Mouse (Mus musculus) midbrain, postnatal 0 days (tissue): Measurements from ENCODE around the gene Nampt. TPM values are rescaled to one million over a fixed set of nuclear protein-coding genes. Genes with fewer than 3 reads are reported as not detected.
"Not testable (repeated sequence)": the region's sequence is repeated elsewhere in the genome, so short reads cannot be mapped to it uniquely, and the experiment has no call there.

Experiments used
- ATAC-seq: fragments of 200-750 bp; cut with Nextera tagmentation; 2 replicates; pipeline ENCODE4 v1.8.0; 2017; ENCODE audit warnings: moderate number of reproducible peaks, mild to moderate bottlenecking, moderate TSS enrichment, moderate library complexity; ENCODE audit not compliant: low FRiP score
- DNase-seq: peaks from one replicate; pipeline ENCODE4 v3.0.0-alpha.2; 2015; ENCODE audit warnings: low spot score
- H3K27ac ChIP-seq: fragments of 300-500 bp; sonication (generic); 2 replicates; pipeline ENCODE4 v1.5.1; 2014; ENCODE audit warnings: low read depth, mild to moderate bottlenecking, low read length, mixed read lengths
- H3K27me3 ChIP-seq: fragments of 300-500 bp; sonication (generic); 2 replicates; pipeline ENCODE4 v1.6.1; 2014; ENCODE audit warnings: low read length, control low read depth, mixed read lengths; ENCODE audit not compliant: insufficient read depth
- H3K36me3 ChIP-seq: fragments of 300-500 bp; sonication (generic); 2 replicates; pipeline ENCODE4 v1.6.1; 2014; ENCODE audit warnings: low read length, control low read depth, mixed read lengths; ENCODE audit not compliant: insufficient read depth
- H3K4me1 ChIP-seq: fragments of 300-500 bp; sonication (generic); 2 replicates; pipeline ENCODE4 v1.6.1; 2014; ENCODE audit warnings: mild to moderate bottlenecking, control low read depth, antibody characterized with exemption, low read length, mixed read lengths; ENCODE audit not compliant: insufficient read depth
- H3K4me2 ChIP-seq: fragments of 300-500 bp; sonication (generic); 2 replicates; pipeline ENCODE4 v1.6.1; 2014; ENCODE audit warnings: low read depth, mild to moderate bottlenecking, low read length, mixed read lengths; ENCODE audit not compliant: poor library complexity, severe bottlenecking
- H3K4me3 ChIP-seq: fragments of 300-500 bp; sonication (generic); 2 replicates; pipeline ENCODE4 v1.5.1; 2014; ENCODE audit warnings: low read depth, mild to moderate bottlenecking, low read length, moderate library complexity
- H3K9ac ChIP-seq: fragments of 300-500 bp; sonication (generic); replicated peaks from 2 replicates; pipeline ENCODE4 v1.6.1; 2014; ENCODE audit warnings: mild to moderate bottlenecking, low read length, moderate library complexity, mixed read lengths; ENCODE audit not compliant: poor library complexity, severe bottlenecking
- H3K9me3 ChIP-seq: fragments of 300-500 bp; sonication (generic); 2 replicates; pipeline ENCODE4 v1.6.1; 2016; ENCODE audit warnings: low read length, control low read depth
- CTCF ChIP-seq: IDR thresholded peaks from 2 replicates; pipeline ENCODE4 v1.5.1; 2016; ENCODE audit warnings: antibody characterized with exemption, mild to moderate bottlenecking
- WGBS: fragments of 180-500 bp; shearing (Covaris S2); extraction: QIAGEN DNeasy Blood & Tissue Kit; methylation state at CpG from one replicate; pipeline ENCODE4 v1.1.7; 2014; 5-methylcytosine and 5-hydroxymethylcytosine counted together
- polyA plus RNA-seq: library from polyadenylated mRNA; unstranded; fragments of >200 nt; fragmentation: Nextera tagmentation; extraction: Ambion mirVana; gene quantifications from 2 replicates; pipeline ENCODE4 v1.2.1, GENCODE M21; 2015
- total RNA-seq: library from RNA; depleted of rRNA; stranded (reverse); fragments of >200 nt; gene quantifications from 2 replicates; pipeline ENCODE4 v1.2.3, GENCODE M21; 2014

Nampt gene
- total and polyA plus RNA-seq, 2 experiments from 2014 or later = 24.1 to 41.9 TPM

- ATAC-seq (no peak), DNase-seq (no peak)
- Histone ChIP-seq H3K4me3 (no peak overlapping the region), H3K36me3 (no peaks in the 10 kb centered on the region), H3K27ac (no peak overlapping the region), H3K9me3 (no peaks in the 10 kb centered on the region), H3K9ac (no peak overlapping the region), H3K4me2 (no peak overlapping the region), H3K4me1 (no peaks in the 10 kb centered on the region), H3K27me3 (no peaks in the 10 kb centered on the region)
- WGBS = 86% methylated on average over 3 of the region's 3 CpGs
- TF ChIP-seq CTCF = no peak
Observed at GRCm38 (mm10) chr12:32888226-32888625, 68.9 kb downstream of the Nampt start.

GRCm38 (mm10) chr12:32889846-32890245 is 70.5 kb downstream of the Nampt start:
- H3K9me3 ChIP-seq = no peaks in the 10 kb centered on the region
- H3K27me3 ChIP-seq = no peaks in the 10 kb centered on the region
- no peak overlapping the region for H3K27ac ChIP-seq
- H3K9ac ChIP-seq = no peak overlapping the region
- H3K4me2 ChIP-seq = no peak overlapping the region
- no peaks in the 10 kb centered on the region for H3K36me3 ChIP-seq
- no peak for DNase-seq
- ATAC-seq = no peak
- H3K4me3 ChIP-seq = no peak overlapping the region
- no peak for TF ChIP-seq CTCF
- 76% methylated on average over 5 of the region's 5 CpGs for WGBS
- H3K4me1 ChIP-seq = no peaks in the 10 kb centered on the region

- no peak overlapping the region for H3K4me3 ChIP-seq
- no peak for TF ChIP-seq CTCF
- no peaks in the 10 kb centered on the region for H3K9me3 ChIP-seq
- no peaks in the 10 kb centered on the region for H3K36me3 ChIP-seq
- H3K27me3 ChIP-seq = no peaks in the 10 kb centered on the region
- 84% methylated on average over 4 of the region's 4 CpGs for whole genome bisulfite sequencing
- H3K9ac ChIP-seq = no peak overlapping the region
- H3K4me1 ChIP-seq = no peaks in the 10 kb centered on the region
- DNase-seq (no peak), ATAC-seq (no peak)
- H3K4me2 ChIP-seq = no peak overlapping the region
- no peak overlapping the region for H3K27ac ChIP-seq
Observed at GRCm38 (mm10) chr12:32890455-32890854, 71.1 kb downstream of the Nampt start.

DNA sequence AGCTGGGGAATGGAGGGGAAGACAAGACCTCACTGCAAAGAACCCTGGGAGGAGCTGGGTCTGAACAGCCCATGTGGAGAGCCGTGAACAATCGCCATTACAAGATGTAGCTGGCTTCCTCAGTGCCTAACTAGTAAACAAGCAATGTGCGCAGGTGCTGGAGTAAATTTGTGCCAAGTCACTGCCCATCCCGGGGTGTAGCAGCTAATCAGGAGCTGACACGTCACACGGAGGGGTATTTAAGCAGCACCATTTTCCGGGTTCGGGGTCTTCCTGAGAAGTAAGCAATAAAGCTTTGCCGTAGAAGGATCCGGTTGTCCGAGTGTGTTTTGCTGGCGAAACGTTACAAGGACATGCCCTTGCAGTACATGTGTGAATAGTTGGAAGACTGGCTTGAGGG is 71.9 kb downstream of the Nampt start:
- H3K4me1 ChIP-seq, H3K4me2 ChIP-seq, H3K27me3 ChIP-seq, H3K4me3 ChIP-seq, DNase-seq, ATAC-seq, H3K27ac ChIP-seq, H3K9me3 ChIP-seq, H3K9ac ChIP-seq, H3K36me3 ChIP-seq: not testable (repeated sequence)
- WGBS = 92% methylated on average over 13 of the region's 13 CpGs

GRCm38 (mm10) chr12:32893212-32893611 is 73.9 kb downstream of the Nampt start:
- DNase-seq = no peak
- Histone ChIP-seq H3K9ac (no peak overlapping the region), H3K36me3 (no peaks in the 10 kb centered on the region), H3K4me3 (no peak overlapping the region), H3K27ac (no peak overlapping the region), H3K27me3 (0 out of 2 replicates have a peak, but pooled peaks cover 3% of the 10 kb centered on the region), H3K4me1 (no peaks in the 10 kb centered on the region), H3K4me2 (no peak overlapping the region), H3K9me3 (no peaks in the 10 kb centered on the region)
- ATAC-seq = no peak
- WGBS = 46% methylated on average over 12 of the region's 12 CpGs
- TF ChIP-seq CTCF = no peak

DNA sequence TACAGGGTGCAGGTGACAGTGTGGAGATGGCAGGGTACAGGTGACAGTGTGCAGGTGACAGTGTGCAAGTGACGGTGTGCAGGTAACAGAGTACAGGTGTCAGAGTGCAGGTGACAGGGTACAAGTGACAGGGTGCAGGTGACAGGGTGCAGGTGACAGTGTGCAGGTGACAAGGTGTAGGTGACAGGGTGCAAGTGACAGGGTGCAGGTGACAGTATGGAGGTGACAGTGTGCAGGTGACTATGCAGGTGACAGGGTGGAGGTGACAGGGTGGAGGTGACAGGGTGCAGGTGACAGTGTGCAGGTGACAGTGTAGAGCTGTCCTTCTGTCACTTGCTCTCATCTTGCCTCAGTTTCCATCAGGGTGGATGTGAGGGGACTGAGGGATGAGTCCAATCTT is 76.5 kb downstream of the Nampt start:
- H3K9ac ChIP-seq = no peak overlapping the region
- WGBS = 100% methylated on average over 1 of the region's 1 CpGs
- 0 out of 2 replicates have a peak, but pooled peaks cover 3% of the 10 kb centered on the region for H3K27me3 ChIP-seq
- no peaks in the 10 kb centered on the region for H3K4me1 ChIP-seq
- H3K36me3 ChIP-seq = no peaks in the 10 kb centered on the region
- ATAC-seq (peak; percentile 25; the same call in 1 of the 2 replicates), DNase-seq (no peak)
- no peak overlapping the region for H3K27ac ChIP-seq
- H3K4me3 ChIP-seq = no peak overlapping the region
- H3K9me3 ChIP-seq = no peaks in the 10 kb centered on the region
- TF ChIP-seq CTCF = no peak
- H3K4me2 ChIP-seq = no peak overlapping the region
